Mouse (Mus musculus): ENCODE data around the gene Ncf2. TPM values are rescaled to one million over a fixed set of nuclear protein-coding genes. Genes with fewer than 3 reads are reported as not detected.

Ncf2 gene
- total and polyA plus RNA-seq, 2 experiments from 2014 or later, result 1.8 to 3.7 TPM

GRCm38 (mm10) chr1:152830054-152830453 lies 30.1 kb downstream of the Ncf2 start:
- H3K36me3 ChIP-seq (ENCODE audit: insufficient read depth, low read length), result no peaks in the 10 kb centered on the region
- H3K4me1 ChIP-seq (ENCODE audit: insufficient read depth, low read length), result no peaks in the 10 kb centered on the region
- no peak overlapping the region for H3K4me3 ChIP-seq (ENCODE audit: low read length)
- no peaks in the 10 kb centered on the region for H3K27me3 ChIP-seq (ENCODE audit: insufficient read depth, low read length)
- no peak overlapping the region for H3K9ac ChIP-seq (replicated peaks; ENCODE audit: low read length)
- no peak overlapping the region for H3K4me2 ChIP-seq (ENCODE audit: low read depth, low read length)
- WGBS, result 94% methylated on average over 9 of the region's 9 CpGs
- ATAC-seq (no peak), DNase-seq (ENCODE audit: low spot score) (no peak)
- no peak for TF ChIP-seq CTCF (IDR thresholded peaks at IDR 0.05; ENCODE audit: low read depth)
- no peak overlapping the region for H3K27ac ChIP-seq
- H3K9me3 ChIP-seq (ENCODE audit: low read length), result no peaks in the 10 kb centered on the region

DNA sequence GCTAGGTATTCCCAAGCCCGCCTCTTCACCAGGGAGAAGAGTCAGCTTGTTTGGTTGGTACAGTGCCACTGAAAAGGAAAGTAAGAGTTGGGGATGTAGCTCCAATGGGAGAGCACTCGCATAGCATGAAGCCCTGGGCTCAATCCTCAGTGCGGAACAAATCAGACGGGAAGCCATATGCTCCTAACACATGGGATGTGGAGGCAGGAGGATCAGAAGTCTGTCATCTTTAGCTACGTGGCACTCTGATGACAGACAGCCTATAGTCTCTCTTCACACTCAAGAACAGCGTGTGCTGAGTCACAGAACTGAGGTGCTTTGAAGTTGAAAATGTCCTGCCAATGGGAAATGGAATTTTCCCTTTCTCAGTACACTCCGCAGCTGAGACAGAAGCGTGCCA lies 31.0 kb downstream of the Ncf2 start:
- ATAC-seq, result no peak
- Histone ChIP-seq H3K4me1 (ENCODE audit: insufficient read depth, low read length) (no peaks in the 10 kb centered on the region), H3K4me2 (ENCODE audit: low read depth, low read length) (no peak overlapping the region), H3K9ac (replicated peaks; ENCODE audit: low read length) (no peak overlapping the region), H3K27me3 (ENCODE audit: insufficient read depth, low read length) (no peaks in the 10 kb centered on the region), H3K27ac (no peak overlapping the region), H3K9me3 (ENCODE audit: low read length) (no peaks in the 10 kb centered on the region), H3K4me3 (ENCODE audit: low read length) (no peak overlapping the region), H3K36me3 (ENCODE audit: insufficient read depth, low read length) (no peaks in the 10 kb centered on the region)
- 69% methylated on average over 8 of the region's 8 CpGs for WGBS
- TF ChIP-seq CTCF (IDR thresholded peaks at IDR 0.05; ENCODE audit: low read depth), result no peak
- DNase-seq (ENCODE audit: low spot score), result no peak

- Histone ChIP-seq H3K4me1 (ENCODE audit: insufficient read depth, low read length) (no peaks in the 10 kb centered on the region), H3K9me3 (ENCODE audit: low read length) (no peaks in the 10 kb centered on the region), H3K27ac (no peak overlapping the region), H3K4me3 (ENCODE audit: low read length) (no peak overlapping the region), H3K4me2 (ENCODE audit: low read depth, low read length) (no peak overlapping the region), H3K36me3 (ENCODE audit: insufficient read depth, low read length) (peaks cover under 1% of the 10 kb centered on the region; the same call in 1 of the 2 replicates), H3K9ac (replicated peaks; ENCODE audit: low read length) (no peak overlapping the region), H3K27me3 (ENCODE audit: insufficient read depth, low read length) (no peaks in the 10 kb centered on the region)
- no peak for ATAC-seq
- DNase-seq (ENCODE audit: low spot score), result no peak
- WGBS, result 78% methylated on average over 5 of the region's 5 CpGs
- no peak for TF ChIP-seq CTCF (IDR thresholded peaks at IDR 0.05; ENCODE audit: low read depth)
Observed at GRCm38 (mm10) chr1:152831619-152832018, 31.6 kb downstream of the Ncf2 start.

GRCm38 (mm10) chr1:152832316-152832715 lies 32.3 kb downstream of the Ncf2 start:
- Histone ChIP-seq H3K36me3 (ENCODE audit: insufficient read depth, low read length) (peaks cover 7% of the 10 kb centered on the region; the same call in 1 of the 2 replicates), H3K4me2 (ENCODE audit: low read depth, low read length) (no peak overlapping the region), H3K27ac (no peak overlapping the region), H3K27me3 (ENCODE audit: insufficient read depth, low read length) (no peaks in the 10 kb centered on the region), H3K4me3 (ENCODE audit: low read length) (no peak overlapping the region), H3K4me1 (ENCODE audit: insufficient read depth, low read length) (no peaks in the 10 kb centered on the region), H3K9ac (replicated peaks; ENCODE audit: low read length) (no peak overlapping the region), H3K9me3 (ENCODE audit: low read length) (no peaks in the 10 kb centered on the region)
- 84% methylated on average over 6 of the region's 6 CpGs for WGBS
- ATAC-seq (no peak), DNase-seq (ENCODE audit: low spot score) (no peak)
- no peak for TF ChIP-seq CTCF (IDR thresholded peaks at IDR 0.05; ENCODE audit: low read depth)

DNA sequence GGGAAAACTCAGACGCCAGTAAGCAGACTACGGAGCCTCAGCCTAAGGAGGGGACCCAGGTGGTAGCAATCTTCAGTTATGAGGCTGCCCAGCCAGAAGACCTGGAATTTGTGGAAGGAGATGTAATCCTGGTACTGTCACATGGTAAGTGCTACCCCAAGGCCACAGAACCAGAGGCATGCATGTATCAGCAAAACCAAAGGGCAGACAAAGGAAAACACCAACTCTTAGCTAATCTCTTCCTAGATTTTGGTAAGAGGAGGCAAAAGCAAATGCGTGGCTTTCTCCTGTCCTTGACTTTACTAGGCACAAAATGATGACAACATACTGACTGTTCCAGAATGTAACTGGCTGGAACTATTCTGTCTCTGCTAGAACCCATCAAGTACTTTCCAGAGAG lies 35.1 kb downstream of the Ncf2 start:
- H3K4me3 ChIP-seq (ENCODE audit: low read length), result no peak overlapping the region
- TF ChIP-seq CTCF (IDR thresholded peaks at IDR 0.05; ENCODE audit: low read depth), result no peak
- H3K9ac ChIP-seq (replicated peaks; ENCODE audit: low read length), result no peak overlapping the region
- no peaks in the 10 kb centered on the region for H3K9me3 ChIP-seq (ENCODE audit: low read length)
- H3K4me2 ChIP-seq (ENCODE audit: low read depth, low read length), result no peak overlapping the region
- H3K4me1 ChIP-seq (ENCODE audit: insufficient read depth, low read length), result no peaks in the 10 kb centered on the region
- ATAC-seq (no peak), DNase-seq (ENCODE audit: low spot score) (no peak)
- peaks cover 27% of the 10 kb centered on the region for H3K36me3 ChIP-seq (ENCODE audit: insufficient read depth, low read length)
- H3K27ac ChIP-seq, result no peak overlapping the region
- no peaks in the 10 kb centered on the region for H3K27me3 ChIP-seq (ENCODE audit: insufficient read depth, low read length)
- WGBS, result 93% methylated on average over 3 of the region's 3 CpGs

- no peak for TF ChIP-seq CTCF (IDR thresholded peaks at IDR 0.05; ENCODE audit: low read depth)
- ATAC-seq (no peak), DNase-seq (ENCODE audit: low spot score) (no peak)
- WGBS, result 73% methylated on average over 11 of the region's 11 CpGs
- H3K27me3 ChIP-seq (ENCODE audit: insufficient read depth, low read length), result no peaks in the 10 kb centered on the region
- H3K4me3 ChIP-seq (ENCODE audit: low read length), result no peak overlapping the region
- H3K9me3 ChIP-seq (ENCODE audit: low read length), result no peaks in the 10 kb centered on the region
- no peak overlapping the region for H3K27ac ChIP-seq
- no peak overlapping the region for H3K4me2 ChIP-seq (ENCODE audit: low read depth, low read length)
- peaks cover 45% of the 10 kb centered on the region for H3K36me3 ChIP-seq (ENCODE audit: insufficient read depth, low read length)
- H3K9ac ChIP-seq (replicated peaks; ENCODE audit: low read length), result no peak overlapping the region
- H3K4me1 ChIP-seq (ENCODE audit: insufficient read depth, low read length), result no peaks in the 10 kb centered on the region
Observed at GRCm38 (mm10) chr1:152838026-152838702, 38.2 kb downstream of the Ncf2 start.

DNA sequence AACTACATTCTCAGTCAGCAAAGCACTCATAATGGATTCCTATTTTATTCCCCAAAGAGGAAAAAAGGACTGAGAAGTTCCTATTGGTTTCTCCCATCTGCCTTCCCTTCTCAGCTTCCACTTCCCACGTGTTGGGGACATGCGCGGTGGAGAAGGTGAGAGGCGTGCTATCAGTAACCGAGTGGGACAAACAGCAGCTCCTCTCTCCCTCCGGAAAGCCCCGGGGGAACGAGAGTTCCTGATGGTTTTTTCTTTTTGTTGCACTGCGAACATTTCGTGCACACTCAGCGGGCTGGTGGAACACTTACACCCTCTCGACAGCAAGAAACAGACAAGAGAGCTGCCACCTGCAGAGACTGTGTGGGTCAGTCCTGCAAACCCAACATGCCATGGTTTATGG lies 38.8 kb downstream of the Ncf2 start:
- Histone ChIP-seq H3K9ac (replicated peaks; ENCODE audit: low read length) (no peak overlapping the region), H3K9me3 (ENCODE audit: low read length) (no peaks in the 10 kb centered on the region), H3K4me2 (ENCODE audit: low read depth, low read length) (no peak overlapping the region), H3K4me3 (ENCODE audit: low read length) (no peak overlapping the region), H3K36me3 (ENCODE audit: insufficient read depth, low read length) (peaks cover 51% of the 10 kb centered on the region), H3K27me3 (ENCODE audit: insufficient read depth, low read length) (no peaks in the 10 kb centered on the region), H3K4me1 (ENCODE audit: insufficient read depth, low read length) (no peaks in the 10 kb centered on the region), H3K27ac (no peak overlapping the region)
- 85% methylated on average over 12 of the region's 12 CpGs for WGBS
- no peak for ATAC-seq
- no peak for TF ChIP-seq CTCF (IDR thresholded peaks at IDR 0.05; ENCODE audit: low read depth)
- no peak for DNase-seq (ENCODE audit: low spot score)
